Mouse (Mus musculus) E14TG2a.4 (cell line): Measurements from ENCODE around the gene Hoxa10.

Experiments
- CTCF ChIP-seq: conservative IDR thresholded peaks from 2 replicates; pipeline ENCODE4 v1.5.1; 2014; ENCODE audit warnings: low read length
- NANOG ChIP-seq: IDR thresholded peaks from 2 replicates; pipeline ENCODE4 v1.6.1; 2014; ENCODE audit warnings: borderline replicate concordance, low read length, mixed read lengths
- POU5F1 ChIP-seq: IDR thresholded peaks from 2 replicates; pipeline ENCODE4 v1.6.1; 2014; ENCODE audit warnings: low read length, borderline replicate concordance

- TF ChIP-seq CTCF, result no peak
- no peak for TF ChIP-seq NANOG
- TF ChIP-seq POU5F1, result no peak
These were observed 8.6 kb downstream of the Hoxa10 start for GRCm38 (mm10) chr6:52231885-52232567.
